Mouse (Mus musculus) cortical plate, adult 2 months (tissue): Measurements from ENCODE around the gene Atp6v0b. TPM values are rescaled to one million over a fixed set of nuclear protein-coding genes. Genes with fewer than 3 reads are reported as not detected.

ENCODE experiments used
- H3K27ac ChIP-seq: fragments of 200-500 bp; 2 replicates; pipeline ENCODE4 v1.5.1; 2012; ENCODE audit warnings: low read length, control low read depth, inconsistent platforms; ENCODE audit not compliant: insufficient read depth
- H3K4me1 ChIP-seq: fragments of 200-500 bp; 2 replicates; pipeline ENCODE4 v1.6.1; 2011; ENCODE audit warnings: low read length; ENCODE audit not compliant: control insufficient read depth, insufficient read depth
- H3K4me3 ChIP-seq: fragments of 200-500 bp; 2 replicates; pipeline ENCODE4 v1.5.1; 2011; ENCODE audit warnings: mild to moderate bottlenecking, low read length, control low read depth; ENCODE audit not compliant: insufficient read depth
- CTCF ChIP-seq: fragments of 200-500 bp; IDR thresholded peaks from 2 replicates; pipeline ENCODE4 v1.5.1; 2011; ENCODE audit warnings: mild to moderate bottlenecking, control low read depth, low read length; ENCODE audit not compliant: insufficient read depth; ENCODE audit errors: extremely low read depth
- POLR2A ChIP-seq: fragments of 200-500 bp; IDR thresholded peaks from 2 replicates; pipeline ENCODE4 v1.6.1; 2011; ENCODE audit warnings: mild to moderate bottlenecking, low read length, control low read depth; ENCODE audit not compliant: insufficient read depth; ENCODE audit errors: extremely low read depth
- polyA plus RNA-seq: library from polyadenylated mRNA; depleted of rRNA; stranded (reverse); fragments of >200 nt; gene quantifications from 2 replicates; pipeline ENCODE4 v1.2.3, GENCODE M21; 2012

Atp6v0b gene
- polyA plus RNA-seq, 1 experiment = 801 TPM

DNA sequence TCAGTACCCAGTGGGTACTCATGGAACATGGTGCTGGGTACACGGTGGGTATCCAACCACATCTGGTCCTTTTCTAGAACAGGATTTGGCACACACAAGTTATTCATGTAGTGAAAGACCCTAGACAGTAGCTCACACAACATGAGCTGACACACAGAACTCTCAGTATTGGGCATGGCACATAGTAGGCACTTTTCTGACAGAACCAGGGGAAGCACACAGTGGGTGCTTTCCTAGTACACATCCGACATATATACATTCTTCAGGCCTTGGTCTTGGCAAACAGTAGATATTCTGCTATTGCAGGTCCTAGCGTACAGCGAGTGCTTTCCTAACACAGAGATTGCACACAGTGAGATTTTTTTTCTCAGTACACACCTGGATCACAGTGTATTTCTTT lies 40.9 kb downstream of the Atp6v0b start:
- H3K27ac ChIP-seq = no peak overlapping the region
- H3K4me1 ChIP-seq = no peaks in the 10 kb centered on the region
- TF ChIP-seq POLR2A (no peak), CTCF (no peak)
- no peak overlapping the region for H3K4me3 ChIP-seq

DNA sequence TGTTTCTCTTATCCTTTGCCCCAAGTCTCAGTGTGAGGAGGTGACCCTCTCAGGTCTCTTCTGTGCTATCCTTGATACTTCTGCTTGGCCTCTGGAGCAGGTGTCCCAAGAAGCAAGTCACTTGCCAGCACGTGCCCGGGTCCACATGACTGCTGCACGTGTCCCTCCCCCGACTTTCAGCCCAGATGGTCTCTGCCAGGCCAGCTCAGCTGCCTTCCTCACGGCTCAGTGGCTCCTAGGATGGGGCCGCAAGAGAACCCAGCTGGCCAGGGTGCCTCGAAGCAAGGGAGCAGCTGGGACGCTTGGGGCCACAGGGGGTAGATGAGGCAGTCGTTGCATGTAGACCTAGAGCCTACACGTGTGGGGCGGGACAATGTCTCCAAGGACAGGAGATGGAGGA lies 41.8 kb downstream of the Atp6v0b start:
- H3K4me3 ChIP-seq = no peak overlapping the region
- H3K27ac ChIP-seq = no peak overlapping the region
- H3K4me1 ChIP-seq = no peaks in the 10 kb centered on the region
- no peak for TF ChIP-seq POLR2A
- no peak for TF ChIP-seq CTCF

DNA sequence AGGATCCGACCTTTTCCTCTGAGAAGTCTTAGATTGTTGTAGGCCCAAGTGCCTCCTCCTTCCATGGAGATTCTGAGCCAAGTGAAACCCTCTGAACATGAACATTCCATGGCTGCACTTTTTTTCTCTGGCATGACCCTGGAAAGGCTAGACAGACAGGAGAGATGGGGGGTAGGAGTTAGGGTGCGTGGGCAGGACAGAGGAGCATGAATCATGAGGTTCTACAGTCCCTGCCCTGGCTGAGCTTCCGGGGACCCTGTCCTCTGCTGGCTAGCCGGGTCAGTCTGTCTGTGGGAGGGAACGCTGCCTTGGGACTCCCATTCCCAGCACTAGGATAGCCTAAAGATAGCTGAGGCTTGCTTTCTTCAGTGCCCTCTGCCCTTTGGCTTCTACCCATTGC lies 42.7 kb downstream of the Atp6v0b start:
- Histone ChIP-seq H3K4me3 (no peak overlapping the region), H3K4me1 (no peaks in the 10 kb centered on the region), H3K27ac (no peak overlapping the region)
- TF ChIP-seq CTCF (no peak), POLR2A (no peak)

DNA sequence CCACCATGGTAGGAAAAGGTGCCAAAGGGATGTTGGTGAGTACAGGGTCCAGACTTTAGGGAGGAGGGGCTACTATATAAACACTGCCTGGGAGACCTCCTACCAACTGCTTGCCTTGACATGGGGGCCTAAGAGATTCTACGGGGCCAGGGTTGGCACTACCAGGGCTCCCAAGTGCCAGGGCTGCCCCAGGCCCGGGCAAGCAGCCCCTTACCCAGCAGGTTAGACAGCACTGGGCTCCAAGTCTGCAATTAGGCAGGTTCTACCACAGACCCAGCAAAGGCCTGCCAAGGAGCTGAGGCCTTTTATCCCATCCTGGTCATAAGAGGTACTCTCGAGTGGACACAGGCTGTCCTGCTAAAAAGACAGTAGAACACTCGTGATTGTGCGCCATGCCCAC lies 44.0 kb downstream of the Atp6v0b start:
- Histone ChIP-seq H3K27ac (no peak overlapping the region), H3K4me1 (no peaks in the 10 kb centered on the region), H3K4me3 (no peak overlapping the region)
- TF ChIP-seq CTCF = no peak
- TF ChIP-seq POLR2A = no peak

DNA sequence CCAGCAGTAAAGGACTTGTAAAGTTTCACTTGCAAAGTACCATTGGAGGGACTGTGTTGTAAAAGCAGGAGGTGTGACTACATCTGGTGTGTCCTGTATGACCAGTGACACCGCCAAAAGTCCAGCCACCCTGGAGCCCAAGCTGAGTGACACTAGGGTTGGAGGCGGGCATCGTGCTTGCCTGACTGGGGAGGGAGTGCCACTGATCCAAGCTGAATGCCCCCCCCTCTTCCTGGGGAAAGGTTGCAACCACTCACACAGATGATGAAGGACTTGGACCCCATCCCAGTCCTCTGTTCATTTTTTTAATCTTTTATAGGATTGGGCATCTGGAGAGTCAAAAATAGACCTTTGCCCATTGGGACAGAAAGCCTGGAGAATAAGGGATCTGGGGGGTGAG lies 45.6 kb downstream of the Atp6v0b start:
- Histone ChIP-seq H3K4me3 (no peak overlapping the region), H3K27ac (no peak overlapping the region), H3K4me1 (no peaks in the 10 kb centered on the region)
- TF ChIP-seq POLR2A (no peak), CTCF (no peak)

DNA sequence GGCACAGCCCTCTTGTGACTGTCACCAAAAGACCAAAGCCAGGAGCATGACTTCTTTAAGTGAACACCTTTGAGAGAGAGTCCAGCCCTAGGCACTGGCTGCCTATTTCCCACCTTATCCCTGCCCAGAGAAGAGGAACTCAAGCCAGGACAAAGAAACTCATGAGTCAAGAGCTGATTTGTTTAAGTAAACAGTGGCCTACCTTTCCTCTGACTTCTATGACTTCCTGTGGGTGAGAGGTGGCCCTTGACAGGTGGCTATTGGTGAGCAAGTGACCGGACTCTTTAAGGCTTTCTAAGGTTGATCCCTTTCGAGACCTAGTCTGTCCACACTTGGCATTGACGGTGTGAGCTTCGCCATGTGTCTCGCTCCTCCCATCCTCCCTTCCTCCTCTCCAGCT lies 46.3 kb downstream of the Atp6v0b start:
- Histone ChIP-seq H3K4me3 (no peak overlapping the region), H3K4me1 (no peaks in the 10 kb centered on the region), H3K27ac (no peak overlapping the region)
- TF ChIP-seq CTCF = no peak
- no peak for TF ChIP-seq POLR2A

DNA sequence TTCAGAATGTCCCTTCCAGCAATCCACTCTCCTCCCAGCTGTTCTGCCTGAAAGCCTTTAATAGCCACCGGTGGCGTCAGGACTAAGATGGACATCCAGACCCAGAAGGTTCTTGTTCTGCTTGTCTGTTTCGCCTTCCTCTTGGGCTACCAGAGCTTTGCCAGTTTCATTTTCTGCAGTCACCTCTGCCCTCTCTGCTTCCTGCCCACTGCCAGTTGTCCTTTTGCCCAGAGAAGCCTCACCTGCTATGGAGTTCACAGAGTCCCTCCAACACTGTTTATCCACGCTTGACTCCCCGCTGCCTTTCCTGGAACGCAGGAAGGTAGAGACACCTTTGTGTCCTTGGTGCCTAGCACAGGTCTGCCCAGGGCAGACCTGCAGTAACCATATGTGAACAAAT lies 47.8 kb downstream of the Atp6v0b start:
- H3K27ac ChIP-seq = no peak overlapping the region
- TF ChIP-seq POLR2A (no peak), CTCF (no peak)
- H3K4me1 ChIP-seq = no peaks in the 10 kb centered on the region
- H3K4me3 ChIP-seq = no peak overlapping the region

DNA sequence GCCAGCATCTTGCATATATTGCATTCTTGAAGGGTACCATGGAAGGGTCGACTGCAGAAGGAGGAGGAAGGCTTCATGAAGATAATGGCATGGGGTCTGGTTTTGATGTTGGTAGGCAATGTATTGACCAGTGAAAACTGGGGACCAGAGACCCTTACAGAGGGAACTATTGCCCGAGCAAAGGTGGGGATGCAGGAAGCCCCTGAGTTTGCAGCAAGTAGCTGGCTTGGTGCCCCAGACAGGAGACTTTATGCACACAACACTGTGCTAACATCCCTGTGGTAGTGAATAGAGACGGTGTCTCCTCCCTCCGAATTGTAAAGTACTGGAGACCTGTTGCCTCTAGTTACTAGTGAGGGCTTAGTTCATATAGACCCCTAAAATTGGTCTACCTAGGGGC lies 49.9 kb downstream of the Atp6v0b start:
- no peak for TF ChIP-seq CTCF
- no peak overlapping the region for H3K27ac ChIP-seq

DNA sequence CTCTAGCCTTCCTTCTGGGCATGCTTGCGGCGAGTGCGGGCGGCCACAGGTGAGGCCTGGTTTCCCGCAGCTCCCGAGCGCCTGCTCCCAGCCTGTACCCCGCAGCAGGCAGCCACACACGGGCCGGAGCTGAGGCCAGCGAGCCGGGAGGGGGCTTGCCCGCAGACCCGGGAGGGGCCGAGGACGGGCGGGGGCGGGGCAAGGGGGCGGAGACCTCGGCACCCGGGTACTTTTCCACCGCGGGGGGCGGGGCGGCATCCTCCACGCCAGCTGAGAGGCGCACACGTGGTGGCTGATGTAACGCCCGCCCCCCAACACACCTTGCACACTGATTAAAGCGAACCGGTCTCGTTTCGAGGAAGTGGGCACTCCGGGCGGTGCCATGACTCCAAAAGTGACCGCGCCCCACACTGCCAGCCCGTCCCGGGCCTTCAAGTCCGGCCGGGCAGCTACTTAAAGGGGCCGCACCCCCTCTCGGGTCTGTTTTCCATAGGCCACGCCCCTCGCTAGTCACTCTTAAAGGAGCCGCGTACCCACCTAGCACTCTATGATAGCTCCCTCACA lies 50.8 kb downstream of the Atp6v0b start:
- Histone ChIP-seq H3K27ac (peak overlapping the region; percentile 86), H3K4me3 (peak overlapping the region; percentile 78)
- TF ChIP-seq POLR2A (no peak), CTCF (no peak)

More for the DNA sequence above, 49.9 kb downstream of the Atp6v0b start:
- Histone ChIP-seq H3K4me1 (no peaks in the 10 kb centered on the region), H3K4me3 (no peak overlapping the region)

DNA sequence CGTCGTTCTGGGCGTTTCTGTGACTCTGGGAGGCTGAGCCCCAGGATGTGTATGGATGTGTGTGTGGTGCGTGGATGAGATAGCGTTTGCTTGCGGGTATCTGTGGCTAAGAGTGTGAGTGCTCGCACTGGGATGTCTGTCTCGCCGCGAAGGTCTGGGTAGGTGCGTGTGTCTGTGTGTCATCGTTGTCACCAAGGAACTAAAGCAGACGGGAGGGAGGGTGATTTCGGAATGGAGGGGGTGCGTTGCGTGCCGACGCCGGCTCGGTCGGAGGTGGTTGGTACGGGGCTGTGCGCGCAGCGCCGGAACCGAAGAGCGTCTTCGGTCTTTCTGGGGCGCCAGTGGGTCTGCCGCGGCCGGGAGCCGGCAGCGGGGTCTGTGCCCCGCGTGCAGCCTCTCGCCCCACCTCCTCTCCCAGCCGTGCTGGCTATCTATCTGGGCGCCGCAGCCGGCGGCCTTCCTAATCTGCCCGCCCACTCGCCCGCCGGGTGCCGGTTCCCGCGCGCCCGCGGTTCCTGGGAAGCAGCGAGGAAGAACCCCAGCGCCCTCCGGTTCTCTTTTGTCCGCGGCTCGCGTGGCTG lies 51.5 kb downstream of the Atp6v0b start:
- no peak for TF ChIP-seq CTCF
- TF ChIP-seq POLR2A = peak; percentile 78
- no peaks in the 10 kb centered on the region for H3K4me1 ChIP-seq
- peak overlapping the region; percentile 86 for H3K27ac ChIP-seq
- H3K4me3 ChIP-seq = peak overlapping the region; percentile 78

More for the DNA sequence above, 50.8 kb downstream of the Atp6v0b start:
- no peaks in the 10 kb centered on the region for H3K4me1 ChIP-seq
